ENCODE assay signal across 8 mouse cellular contexts in genomic region chr6:97463898-97464524, GRCm38 (mm10).
A peak's percentile ranks its signal among the peaks of the same experiment; 100 is the strongest.
DNase-seq lines count a peak whose midpoint lies in the region; ATAC-seq and TF ChIP-seq lines count a peak whose summit lies in the region.

No protein-coding gene starts in this region.

- no peak overlapping the region for H3K9ac ChIP-seq in heart, embryonic 15.5 days

- H3K4me2 ChIP-seq in heart, embryonic 15.5 days: peak overlapping the region; percentile 23; the same call in 1 of the 2 replicates

- peak overlapping the region; percentile 77 for H3K27ac ChIP-seq in bone marrow, adult 2 months (ENCODE audit: control insufficient read depth, insufficient read depth, low read depth, low read length, poor library complexity)
- peak overlapping the region; percentile 72 for H3K27ac ChIP-seq in heart, embryonic 15.5 days

- no peaks in the 10 kb centered on the region for H3K9me3 ChIP-seq in heart, embryonic 15.5 days (replicated peaks)

- H3K4me3 ChIP-seq in bone marrow, adult 2 months (replicated peaks; ENCODE audit: control insufficient read depth, low read depth, low read length): peak overlapping the region; percentile 16
- no peak overlapping the region for H3K4me3 ChIP-seq in heart, embryonic 15.5 days

- DNase-seq in CD4-positive helper T cell, adult 2 months (ENCODE audit: low read depth, low spot score): peak; percentile 46
- peak; percentile 46 to 66 for DNase-seq in kidney, postnatal 4 days
- DNase-seq in layer of hippocampus, postnatal 25 days (ENCODE audit: extremely low spot score in 1 of 2, low spot score in 1 of 2): no peak
- no peak for DNase-seq in right cerebral cortex, postnatal 14 days

- no peaks in the 10 kb centered on the region for H3K27me3 ChIP-seq in heart, embryonic 15.5 days

- no peak for TF ChIP-seq POLR2A in bone marrow, adult 2 months (IDR thresholded peaks at IDR 0.05; ENCODE audit: borderline replicate concordance, control insufficient read depth, low read depth, low read length)

- 1% methylated on average over 17 of the region's 17 CpGs for WGBS in bone marrow, adult 2 months
- 45% methylated on average over 17 of the region's 17 CpGs for WGBS in heart, embryonic 15.5 days

- TF ChIP-seq CTCF in bone marrow, adult 2 months (IDR thresholded peaks at IDR 0.05; ENCODE audit: control insufficient read depth, insufficient read depth, low read length): no peak

- no peaks in the 10 kb centered on the region for H3K36me3 ChIP-seq in heart, embryonic 15.5 days

- ATAC-seq in heart, embryonic 15.5 days (replicated peaks; ENCODE audit: insufficient number of reproducible peaks, insufficient read depth, low FRiP score, low read depth): peak; percentile 39; the same call in 1 of the 2 replicates
- ATAC-seq in monocyte, adult 5-6 weeks (replicated peaks; ENCODE audit: insufficient number of reproducible peaks, low FRiP score, low TSS enrichment, poor library complexity, severe bottlenecking): 0 out of 2 replicates have a peak, but pooled peaks have one; percentile 22
- ATAC-seq in megakaryocyte-erythroid progenitor cell, adult 5-6 weeks (replicated peaks; ENCODE audit: low FRiP score, low TSS enrichment, poor library complexity, severe bottlenecking): no peak

- no peaks in the 10 kb centered on the region; the same call in 1 of the 2 replicates for H3K4me1 ChIP-seq in bone marrow, adult 2 months (ENCODE audit: control insufficient read depth, insufficient read depth, low read length)
- peaks cover 9% of the 10 kb centered on the region for H3K4me1 ChIP-seq in heart, embryonic 15.5 days (replicated peaks)

Comparison
In these comparisons a context has a peak if more than half of its experiments do, and no peak if none do; other contexts are left out.
1. DNase-seq: peak in CD4-positive helper T cell, adult 2 months (single experiment) and kidney, postnatal 4 days (2 of 2); none in layer of hippocampus, postnatal 25 days (0 of 2) and right cerebral cortex, postnatal 14 days (single experiment).